Mouse (Mus musculus): ENCODE results near the gene Galnt14. TPM values are rescaled to one million over a fixed set of nuclear protein-coding genes. Genes with fewer than 3 reads are reported as not detected.

Galnt14 gene
- total RNA-seq, 2 experiments from 2014 or later = 18.7 to 19.3 TPM

DNA sequence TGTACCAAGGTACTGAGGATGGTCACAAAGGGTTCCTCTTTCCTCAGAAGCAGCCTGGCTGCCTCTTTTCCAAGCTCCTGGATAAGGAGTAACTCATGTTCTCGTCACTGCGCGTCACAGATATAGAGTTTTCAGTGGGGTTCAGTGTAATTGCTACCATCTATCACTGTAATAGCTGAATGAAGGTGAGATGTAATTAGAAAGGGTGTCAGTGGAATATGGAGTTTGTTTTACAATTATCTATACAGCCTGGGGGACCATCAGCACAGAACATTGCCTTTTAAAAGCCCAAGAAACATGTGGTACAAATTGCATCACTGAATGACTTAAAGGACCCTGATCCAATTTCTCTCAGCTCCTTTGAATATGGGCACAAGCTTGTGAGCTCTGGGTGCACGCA is 249.4 kb downstream of the Galnt14 start:
- intact Hi-C loops (cut with DNase I) = no loop called here
- DNase-seq (ENCODE audit: extremely low spot score in 1 of 2, low spot score in 2 of 2) = no peak

- intact Hi-C loops (cut with DNase I) = no loop called here
Observed at GRCm38 (mm10) chr17:73458741-73459140, 251.5 kb downstream of the Galnt14 start.

GRCm38 (mm10) chr17:73456551-73456950 is 253.7 kb downstream of the Galnt14 start:
- intact Hi-C loops (cut with DNase I) = no loop called here
- DNase-seq (ENCODE audit: extremely low spot score in 1 of 2, low spot score in 2 of 2) = no peak

More at GRCm38 (mm10) chr17:73458741-73459140, 251.5 kb downstream of the Galnt14 start:
- no peak for DNase-seq (ENCODE audit: extremely low spot score in 1 of 2, low spot score in 2 of 2)

DNA sequence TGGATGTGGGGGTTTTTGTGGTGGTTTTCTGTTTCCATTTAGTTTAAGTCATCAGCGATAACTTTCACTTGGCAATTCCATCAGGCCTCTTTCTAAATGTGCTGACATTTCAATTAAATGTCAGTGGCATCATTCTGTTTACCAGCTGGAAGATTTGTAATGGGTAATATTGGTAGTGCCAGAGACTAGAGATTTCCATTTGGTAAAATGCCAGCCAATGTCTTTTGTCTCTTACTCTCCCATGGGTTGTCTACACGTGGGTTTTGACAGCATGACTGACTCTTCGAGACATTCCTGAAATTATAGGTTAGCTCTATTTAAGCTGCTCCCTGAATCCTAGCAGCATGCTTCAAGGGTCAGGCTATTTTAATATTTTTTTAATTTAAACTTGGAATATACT is 256.6 kb downstream of the Galnt14 start:
- no peak for DNase-seq (ENCODE audit: extremely low spot score in 1 of 2, low spot score in 2 of 2)
- intact Hi-C loops (cut with DNase I) = no loop called here

DNA sequence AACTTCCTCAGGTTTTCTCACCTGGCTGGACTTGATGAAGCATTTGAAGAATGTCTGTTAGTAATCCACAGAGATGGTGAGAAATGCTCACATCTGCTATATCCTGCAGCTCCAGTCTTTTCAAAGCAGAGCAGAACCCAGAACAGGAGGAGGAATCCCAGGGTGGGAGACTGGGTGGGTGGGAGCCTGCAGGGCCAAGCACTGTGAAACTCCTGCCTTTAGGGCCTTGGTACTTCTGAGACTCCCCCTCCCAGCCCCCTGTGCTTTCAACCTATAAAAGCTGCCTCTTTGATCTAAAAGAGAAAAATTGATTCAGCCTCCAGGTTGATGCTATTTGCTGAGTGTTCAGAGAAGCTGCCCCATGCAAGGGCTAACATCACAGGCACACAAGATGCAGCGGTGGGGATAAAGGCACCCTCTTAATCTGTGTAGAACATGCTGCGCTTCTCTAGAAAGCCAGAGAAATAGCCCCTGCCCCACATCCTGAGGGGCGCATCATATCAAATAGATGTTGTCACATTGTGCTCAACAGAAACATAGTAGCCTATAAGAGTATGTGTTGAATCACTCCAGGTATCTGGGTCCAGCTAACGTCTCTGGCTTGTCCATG is 258.0 kb downstream of the Galnt14 start:
- intact Hi-C loops (cut with DNase I) = no loop called here
- no peak for DNase-seq (ENCODE audit: extremely low spot score in 1 of 2, low spot score in 2 of 2)

DNA sequence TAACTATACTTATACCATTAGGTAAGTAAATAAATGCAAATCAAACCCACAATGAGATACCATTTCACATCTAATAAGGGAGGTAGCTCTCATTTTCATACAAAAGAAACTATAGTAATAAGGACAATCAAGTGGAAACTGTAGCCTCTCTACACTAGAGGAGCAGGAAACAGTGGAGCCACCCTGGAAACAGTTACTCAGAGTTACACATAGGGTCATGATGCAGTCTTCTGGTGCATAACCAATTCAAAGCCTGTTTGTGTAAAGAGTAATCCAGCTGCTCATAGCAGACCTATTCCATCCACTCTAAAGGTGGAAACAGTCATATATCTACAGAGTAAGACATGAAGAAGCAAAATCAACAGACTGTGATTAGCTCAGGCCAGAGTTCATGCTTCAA is 261.1 kb downstream of the Galnt14 start:
- DNase-seq (ENCODE audit: extremely low spot score in 1 of 2, low spot score in 2 of 2) = no peak
- intact Hi-C loops (cut with DNase I) = no loop called here

Other genes starting within 250 kb of the Galnt14 start
- 10 to 100 TPM; 68.0 to 73.2 TPM for gene Ehd3, start 93.7 kb upstream of the Galnt14 start, total RNA-seq (2021)
- 1 to 10 TPM in 1 of 2 experiments, under 1 TPM in 1; 0.85 to 1.3 TPM for gene Xdh, start 239.7 kb upstream of the Galnt14 start, total RNA-seq (2021)

All from left cerebral cortex, postnatal 10 days (tissue).